Mouse (Mus musculus) C3H10T1/2 (cell line): ENCODE data around the gene Ranbp1. TPM values are rescaled to one million over a fixed set of nuclear protein-coding genes. Genes with fewer than 3 reads are reported as not detected.

Experiments used
- polyA plus RNA-seq, 2 experiments: library from polyadenylated mRNA; unstranded; fragments of >200 nt; fragmentation: generic; extraction: Trizol; gene quantifications; one replicate each; pipeline ENCODE4 v1.2.1; 2012; ENCODE audit warnings: missing spikeins in 2 of 2

Gene Ranbp1
- 100 to 1,000 TPM; 119 to 125 TPM for polyA plus RNA-seq

DNA sequence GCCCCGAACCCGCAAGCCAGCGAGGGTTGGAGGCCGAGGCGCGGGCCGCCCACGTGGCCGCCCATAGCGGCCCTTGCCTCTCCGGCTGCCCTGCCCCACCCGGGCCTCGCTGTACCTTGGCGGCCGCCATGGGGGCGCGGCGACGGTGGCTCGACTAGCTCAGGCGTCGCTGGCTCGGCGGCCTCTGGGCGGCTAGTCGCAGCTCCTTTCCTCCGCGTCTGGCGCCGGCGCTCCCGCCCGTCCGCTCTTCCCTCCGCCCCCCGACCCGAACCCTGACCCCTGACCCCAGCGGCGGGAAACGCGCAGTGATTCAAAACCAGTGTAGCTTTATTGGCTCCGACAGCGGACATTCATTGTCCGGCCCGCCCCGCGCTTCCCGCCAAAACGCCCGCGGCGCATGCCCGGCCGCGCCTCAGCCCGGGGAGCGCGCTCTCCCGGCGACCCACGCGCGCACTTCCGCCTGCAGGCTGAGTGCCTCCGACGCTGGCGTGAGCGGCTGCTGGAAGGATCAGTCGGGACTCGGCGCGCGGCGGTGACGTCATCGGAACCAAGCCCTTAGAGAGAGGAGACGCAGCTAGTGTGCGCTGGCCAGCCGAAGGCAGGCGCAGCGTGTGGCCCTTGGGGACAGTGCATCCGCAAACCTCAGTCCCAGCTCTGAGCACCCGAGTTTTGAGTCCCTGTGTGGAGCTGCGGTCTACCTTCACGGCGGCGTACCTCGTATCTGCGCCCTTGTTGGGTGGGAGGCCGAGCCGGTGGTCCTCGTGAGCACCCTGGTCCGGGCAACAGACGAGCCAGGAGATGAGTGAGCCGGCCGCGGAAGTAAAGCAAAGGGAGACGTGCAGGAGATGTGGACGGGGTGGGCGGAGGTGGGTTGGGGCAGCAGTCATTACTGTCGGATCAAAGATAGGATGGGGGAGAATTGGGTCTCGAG is at the start of gene Ranbp1, which contains the start of gene Trmt2a:
Gene Ranbp1 (minus strand): TSS at position 300 of the 931 bp plus-strand sequence.
Gene Trmt2a (plus strand): TSS at position 247 of the 931 bp plus-strand sequence.

DNA sequence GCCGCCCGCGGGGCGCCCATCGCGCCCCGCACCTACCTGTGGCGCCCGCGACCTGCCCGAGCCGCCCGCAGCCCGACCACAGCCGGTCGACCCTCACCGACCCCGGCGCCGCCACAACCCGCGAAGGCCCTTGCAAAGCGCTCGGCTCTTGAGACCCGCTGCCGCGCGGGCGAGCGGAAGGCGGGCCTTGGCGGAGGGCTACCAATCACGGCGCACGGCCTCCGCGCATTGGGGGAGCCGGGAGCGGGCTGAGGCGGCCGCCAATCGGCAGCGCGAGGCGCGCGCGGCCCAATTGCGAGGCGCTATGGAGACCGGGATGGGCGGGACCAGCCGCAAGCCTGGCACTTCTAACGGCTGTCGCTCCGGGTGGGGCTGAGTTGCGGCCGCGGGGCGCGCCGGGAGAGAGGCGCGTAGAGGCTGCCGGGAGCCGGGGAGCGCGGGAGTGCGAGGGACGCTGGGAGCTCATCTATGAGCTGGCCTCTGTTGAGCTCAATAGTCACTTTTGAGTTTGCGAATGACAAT is 40.6 kb upstream of the Ranbp1 start, which contains the start of gene Dgcr8:
Gene Dgcr8 (minus strand): TSS at position 180 of the 522 bp plus-strand sequence.

GRCm38 (mm10) chr16:18258221-18258620 is 9.7 kb upstream of the Ranbp1 start, which contains the start of gene Gm49776:
Gene Gm49776, minus strand, starts transcription at chr16:18258321.

DNA sequence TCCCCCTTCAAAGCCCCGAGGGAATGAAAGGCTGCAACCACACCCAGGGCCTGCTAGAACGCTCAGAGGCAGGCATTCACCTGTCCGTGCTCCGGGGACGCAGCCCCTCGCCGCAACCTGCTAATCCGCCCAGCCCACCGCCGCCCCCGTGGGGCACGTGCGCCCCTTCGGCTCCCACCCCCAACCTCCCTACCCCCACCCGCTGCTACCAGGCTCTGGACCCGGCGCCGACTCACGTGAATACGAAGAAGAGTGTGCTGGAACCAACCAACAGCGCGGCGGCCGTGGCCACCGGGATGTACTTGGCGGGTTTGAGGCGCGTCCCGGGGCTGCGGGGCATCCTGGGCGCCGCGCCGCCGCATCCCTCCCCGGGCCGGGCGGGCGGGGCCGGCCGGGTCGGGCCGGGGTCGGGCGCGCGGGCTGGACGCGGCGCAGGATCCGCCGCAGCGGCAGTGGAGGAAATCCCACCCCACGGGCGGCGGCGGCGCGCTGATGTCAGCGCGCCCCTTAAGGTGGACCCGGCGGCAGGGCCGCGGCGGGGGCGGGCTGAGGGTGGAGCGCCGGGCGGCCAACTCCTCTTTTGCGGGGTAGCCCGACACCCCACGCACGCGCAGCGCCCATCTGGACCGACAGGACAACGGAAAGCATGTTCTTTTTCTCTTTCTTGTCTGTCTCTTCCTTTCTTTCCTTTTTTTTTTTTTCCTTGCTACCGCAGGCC is 13.7 kb downstream of the Ranbp1 start, which contains the start of gene Zdhhc8:
Gene Zdhhc8 (minus strand): TSS at position 466 of the 718 bp plus-strand sequence.

DNA sequence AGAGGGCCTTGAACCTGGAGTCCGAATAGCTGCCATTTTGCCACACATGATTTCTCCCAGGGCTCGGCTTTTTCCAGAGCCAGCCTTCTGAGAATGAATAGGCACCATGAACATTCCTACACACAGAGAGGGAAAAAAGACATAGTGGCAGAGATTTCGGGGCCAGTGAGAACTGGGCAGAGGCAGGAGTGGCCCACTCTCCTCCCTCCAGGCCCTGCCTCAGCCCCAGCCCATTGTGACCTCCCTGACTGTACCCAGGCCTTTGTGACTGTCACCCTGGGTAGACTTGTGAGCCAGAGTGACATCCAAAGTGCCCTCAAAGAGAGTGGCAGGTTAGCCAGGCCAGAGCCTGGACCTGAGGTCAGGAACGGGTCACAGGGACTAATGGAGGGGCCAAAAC is 31.0 kb downstream of the Ranbp1 start, which contains the start of gene Ccdc188:
Gene Ccdc188 (plus strand): TSS at position 301 of the 400 bp plus-strand sequence.

Other genes starting within 250 kb of the Ranbp1 start
- 100 to 1,000 TPM; 113 to 200 TPM for gene Dgcr6, start 195.9 kb downstream of the Ranbp1 start, polyA plus RNA-seq
- under 1 TPM; 0.02 to 0.28 TPM for gene Prodh, start 158.5 kb downstream of the Ranbp1 start, polyA plus RNA-seq
- gene Rtn4r, start 121.1 kb downstream of the Ranbp1 start, polyA plus RNA-seq = 1 to 10 TPM in 1 of 2 experiments, under 1 TPM in 1; 0.29 to 1.5 TPM
- under 1 TPM in 1 of 2 experiments, not detected in 1; 0.07 TPM for gene Ccdc188, start 30.9 kb downstream of the Ranbp1 start, polyA plus RNA-seq
- gene Zdhhc8, start 13.6 kb downstream of the Ranbp1 start, polyA plus RNA-seq = 10 to 100 TPM; 15.9 to 32.4 TPM
- gene Trmt2a, start 53 bp downstream of the Ranbp1 start, polyA plus RNA-seq = 10 to 100 TPM; 53.6 to 67.5 TPM
- under 1 TPM in 1 of 2 experiments, not detected in 1; 0.20 TPM for gene Gm49776, start 9.6 kb upstream of the Ranbp1 start, polyA plus RNA-seq
- 10 to 100 TPM in 1 of 2 experiments, 1 to 10 TPM in 1; 2.8 to 17.0 TPM for gene Dgcr8, start 40.5 kb upstream of the Ranbp1 start, polyA plus RNA-seq
- 10 to 100 TPM; 13.4 to 27.9 TPM for gene Tango2, start 99.4 kb upstream of the Ranbp1 start, polyA plus RNA-seq
- 10 to 100 TPM in 1 of 2 experiments, 1 to 10 TPM in 1; 5.1 to 32.9 TPM for gene Arvcf, start 99.5 kb upstream of the Ranbp1 start, polyA plus RNA-seq
- gene Txnrd2, start 177.7 kb upstream of the Ranbp1 start, polyA plus RNA-seq = 10 to 100 TPM; 17.8 to 23.3 TPM
- 100 to 1,000 TPM in 1 of 2 experiments, 10 to 100 TPM in 1; 53.2 to 129 TPM for gene Comt, start 178.1 kb upstream of the Ranbp1 start, polyA plus RNA-seq
- 10 to 100 TPM in 1 of 2 experiments, 1 to 10 TPM in 1; 8.2 to 17.7 TPM for gene Gnb1l, start 250.0 kb upstream of the Ranbp1 start, polyA plus RNA-seq